Mouse (Mus musculus) c-Kit-positive CD71-positive TER-119-negative erythroid progenitor cells, embryonic 14.5 days (primary cell): ENCODE data around the gene Pax8.
A peak's percentile ranks its signal among the peaks of the same experiment; 100 is the strongest.

Experiments
- DNase-seq: peaks from one replicate; pipeline ENCODE4 v3.0.0-alpha.2; 2013; ENCODE audit warnings: low read depth

Gene Pax8

GRCm38 (mm10) chr2:24413677-24414076 lies 61.7 kb downstream of the Pax8 start:
- DNase-seq: no peak

DNA sequence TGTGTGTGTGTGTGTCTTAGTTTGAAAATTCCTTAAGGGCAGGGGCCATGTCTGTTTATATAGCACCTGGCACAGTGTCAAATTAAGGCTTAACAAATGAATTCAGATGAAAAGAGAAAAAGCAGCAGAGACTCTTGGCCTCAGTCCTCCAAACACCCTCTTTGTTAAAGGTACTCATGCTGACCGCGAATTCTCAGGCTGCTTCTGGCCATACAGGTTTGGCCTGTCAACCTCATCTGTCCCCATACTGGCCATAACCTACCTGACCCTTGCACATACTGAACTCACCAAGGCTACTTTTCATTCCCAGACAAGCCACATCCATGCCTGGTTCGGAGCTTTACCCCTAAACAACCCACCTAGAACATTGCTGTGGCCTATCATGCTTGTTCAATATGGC lies 62.2 kb downstream of the Pax8 start:
- no peak for DNase-seq

DNA sequence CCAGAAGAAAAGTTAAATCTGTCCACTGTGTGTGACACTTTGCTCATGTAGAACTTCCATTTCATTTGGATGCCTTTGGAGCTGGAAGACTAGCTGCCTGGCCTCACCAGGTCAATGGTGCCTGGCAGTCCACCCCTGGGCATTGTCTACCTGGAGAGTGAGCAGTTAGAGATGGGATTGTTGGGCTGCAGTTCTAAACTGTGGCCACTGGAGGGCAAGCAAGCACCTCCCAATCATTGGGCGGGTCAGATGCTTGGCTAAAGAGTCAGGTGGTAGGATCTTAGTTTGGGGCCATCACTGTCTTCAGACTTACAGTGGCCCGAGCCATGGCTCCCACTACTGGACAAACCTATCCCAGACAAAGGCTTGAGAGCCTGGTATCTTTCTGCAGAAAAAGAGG lies 66.2 kb downstream of the Pax8 start:
- peak; percentile 48 for DNase-seq

GRCm38 (mm10) chr2:24407701-24408485 lies 67.5 kb downstream of the Pax8 start:
- no peak for DNase-seq

DNA sequence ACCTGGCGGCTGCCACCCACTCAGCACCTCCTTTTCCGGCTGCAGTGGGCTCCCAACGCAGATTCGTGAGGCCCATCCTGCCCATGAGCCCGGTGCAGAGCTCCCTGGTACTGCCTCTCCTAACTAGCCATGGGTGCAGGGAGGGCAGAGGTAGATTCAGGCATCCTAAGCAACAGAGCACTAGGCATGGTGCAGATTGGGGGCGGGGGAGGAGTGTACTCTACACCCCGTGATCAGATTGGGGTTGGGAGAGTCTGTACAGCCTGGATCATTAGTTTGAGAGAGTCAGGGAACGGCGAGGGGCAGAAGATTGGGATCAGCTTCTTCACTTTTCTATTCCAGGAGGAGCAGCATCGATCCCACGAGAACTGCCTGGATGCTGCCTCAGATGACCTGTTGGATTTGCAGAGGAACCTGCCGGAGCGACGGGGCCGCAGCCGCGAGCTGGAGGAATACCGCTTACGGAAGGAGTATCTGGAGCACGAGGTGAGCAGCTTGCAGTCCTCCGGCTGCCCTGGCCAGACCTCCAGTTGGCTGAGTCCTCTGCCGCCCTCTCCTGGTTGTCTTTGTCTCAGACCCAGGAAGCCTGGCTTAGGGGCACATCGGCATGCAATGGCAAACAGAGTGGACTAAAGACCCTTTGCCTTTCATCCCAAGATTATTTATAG lies 69.9 kb downstream of the Pax8 start:
- peak; percentile 40 for DNase-seq

DNA sequence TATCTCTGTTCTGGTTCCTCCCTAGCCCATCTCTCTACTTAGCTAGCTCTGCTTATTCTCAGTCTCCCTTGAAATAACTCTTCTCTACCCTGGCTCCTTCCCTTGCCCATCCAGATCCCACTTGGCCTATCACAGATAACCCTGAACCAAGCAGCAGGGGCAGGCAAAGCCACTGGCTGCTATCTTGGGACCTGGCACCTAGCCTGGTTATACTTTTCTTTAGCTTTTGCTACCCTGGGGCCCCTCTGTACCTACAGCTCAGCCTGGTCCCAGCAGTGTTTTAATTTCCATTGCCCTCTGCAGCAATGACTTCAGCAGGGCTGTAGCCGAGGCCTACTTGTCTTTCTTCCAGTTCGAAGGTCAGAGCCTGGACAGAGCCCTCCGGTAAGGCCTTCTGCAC lies 74.7 kb downstream of the Pax8 start:
- no peak for DNase-seq

DNA sequence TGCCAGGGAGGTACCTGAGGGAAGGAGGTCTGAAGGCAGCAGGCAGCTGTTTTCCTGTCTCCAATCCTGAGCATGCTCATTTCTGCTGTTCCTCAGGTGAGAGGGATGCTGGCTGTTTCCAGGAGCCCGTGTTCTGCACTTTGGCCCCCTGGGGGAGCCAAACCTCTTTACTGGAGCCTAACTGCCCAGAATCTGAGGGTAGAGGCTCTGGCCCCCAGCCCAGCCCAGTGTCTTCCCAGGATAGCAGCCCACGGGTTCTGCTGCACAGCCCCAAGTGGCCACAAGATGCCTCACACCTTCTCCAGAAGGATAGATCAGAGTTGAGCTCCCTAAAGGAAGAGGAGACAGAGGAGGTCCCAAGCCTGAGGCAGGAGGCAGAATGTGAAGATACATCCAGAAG lies 78.3 kb downstream of the Pax8 start:
- DNase-seq: no peak

- DNase-seq: no peak
These were observed 82.1 kb downstream of the Pax8 start for GRCm38 (mm10) chr2:24393251-24393650.

- DNase-seq: no peak
These were observed 87.8 kb downstream of the Pax8 start for GRCm38 (mm10) chr2:24387361-24388283.

DNA sequence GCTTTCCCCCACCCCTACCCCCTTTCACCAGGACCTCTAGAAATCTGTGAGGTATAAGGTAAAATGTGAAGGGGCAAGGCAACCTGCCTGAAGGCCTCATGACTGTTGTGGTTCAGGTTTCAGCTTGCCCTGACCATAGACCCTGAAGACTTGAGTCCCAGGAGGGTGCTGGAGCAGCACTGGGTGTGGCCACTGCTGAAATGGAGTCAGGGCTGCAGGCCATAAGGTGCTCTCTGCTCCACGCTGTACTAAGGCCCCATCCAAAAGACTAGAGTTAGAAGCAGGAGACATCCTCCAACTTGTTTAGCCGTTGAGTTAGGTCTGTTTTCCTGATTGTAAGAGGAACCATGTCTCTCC lies 88.5 kb downstream of the Pax8 start:
- no peak for DNase-seq

DNA sequence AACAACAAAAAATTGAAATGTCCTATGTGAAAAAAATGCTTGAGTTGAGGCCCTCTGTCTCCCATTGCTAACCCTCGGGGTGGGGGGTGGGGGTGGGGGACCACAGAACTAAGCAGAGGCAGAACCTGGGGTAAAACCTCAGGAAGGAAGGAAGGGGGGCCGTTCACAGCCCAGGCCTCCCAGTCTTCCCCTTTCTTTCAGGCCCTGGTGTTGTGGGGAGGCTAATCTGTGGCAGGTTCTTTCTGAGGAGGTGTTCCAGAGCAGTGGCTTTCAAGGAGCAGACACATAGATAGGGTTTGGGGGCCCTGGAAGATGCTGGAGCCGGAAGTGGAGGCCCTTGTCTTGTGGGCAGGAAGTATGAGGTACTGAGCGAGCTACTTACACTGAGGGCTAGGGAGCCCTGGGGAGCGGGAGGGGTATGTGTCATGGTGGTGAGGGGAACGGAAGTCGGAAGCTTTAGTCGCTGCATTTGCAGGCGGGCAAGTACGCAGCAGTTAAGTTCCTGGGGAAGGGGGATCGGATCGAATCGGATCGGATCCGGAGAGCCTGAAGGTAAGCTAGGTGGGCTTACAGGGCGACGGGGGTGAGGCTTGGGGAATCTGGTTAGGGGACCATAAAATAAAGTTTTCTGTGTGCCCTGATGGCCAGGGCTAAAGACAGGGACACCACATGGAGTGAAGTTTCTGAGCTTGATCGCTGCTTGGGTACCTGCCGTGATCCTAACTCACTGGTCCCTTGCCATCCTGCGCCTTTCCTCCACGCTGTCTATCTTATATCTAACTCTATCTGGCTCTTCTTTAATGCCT lies 89.0 kb downstream of the Pax8 start:
- peak; percentile 43 for DNase-seq

DNA sequence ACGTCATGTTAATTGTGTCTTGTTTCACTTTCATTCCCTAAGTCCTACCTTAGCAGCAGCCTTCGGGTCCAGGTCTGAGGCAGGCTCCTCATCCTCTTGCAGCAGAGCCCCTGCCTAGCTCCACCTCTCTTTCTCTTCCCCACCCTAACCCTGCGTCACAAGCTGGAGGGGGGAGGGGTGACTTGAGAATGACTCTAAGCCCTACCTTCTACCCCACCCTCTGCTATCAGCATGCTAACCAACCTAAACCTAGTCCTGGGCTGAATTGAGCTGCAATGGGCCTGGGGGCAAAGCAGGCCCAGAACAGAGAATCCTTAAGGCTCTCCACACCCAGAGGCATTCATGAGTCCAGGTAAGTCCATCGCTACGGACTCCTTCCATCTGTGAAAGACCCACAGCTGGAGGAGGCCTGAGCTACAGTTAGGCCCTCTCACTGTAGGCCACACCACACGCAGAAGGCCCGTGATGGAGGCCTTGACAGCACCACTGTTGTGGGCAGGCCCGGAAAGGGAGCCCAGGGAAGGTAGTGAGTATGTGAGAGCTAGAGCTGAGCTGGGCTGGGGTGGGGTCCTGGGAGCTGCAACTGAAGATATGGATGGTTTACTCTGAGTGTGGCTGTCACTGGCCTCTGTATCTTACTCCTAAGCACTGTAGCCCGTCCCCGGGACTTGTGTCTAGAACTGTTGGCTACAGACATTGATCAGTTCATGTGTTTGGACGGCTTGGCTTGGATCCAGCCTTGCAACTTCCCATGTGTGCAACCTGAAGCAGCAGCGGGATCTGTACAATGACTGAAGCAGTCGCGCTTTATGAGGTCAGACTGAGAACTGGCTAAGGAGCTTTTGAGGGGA lies 90.1 kb downstream of the Pax8 start:
- DNase-seq: peak; percentile 89

DNA sequence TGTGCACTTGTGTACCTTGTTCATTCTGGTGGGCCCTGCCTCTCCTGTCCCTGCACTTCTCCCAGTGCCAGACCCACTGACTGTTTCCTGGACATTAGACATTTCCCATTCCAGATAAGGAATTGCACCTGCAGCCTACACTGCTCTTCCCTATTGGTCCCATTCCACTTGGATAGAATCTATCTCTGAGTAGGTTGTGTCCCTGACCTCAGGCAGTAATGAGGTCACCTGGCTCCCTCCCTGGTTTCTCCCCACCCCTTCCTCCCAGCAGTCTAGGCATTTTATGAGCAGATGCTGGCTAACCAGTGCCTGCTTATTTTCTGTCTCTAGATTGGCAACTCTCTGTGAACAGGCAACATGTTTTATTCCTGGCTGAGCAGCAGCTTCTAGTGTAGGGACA lies 91.0 kb downstream of the Pax8 start:
- no peak for DNase-seq

GRCm38 (mm10) chr2:24383636-24384035 lies 91.8 kb downstream of the Pax8 start:
- DNase-seq: no peak

DNA sequence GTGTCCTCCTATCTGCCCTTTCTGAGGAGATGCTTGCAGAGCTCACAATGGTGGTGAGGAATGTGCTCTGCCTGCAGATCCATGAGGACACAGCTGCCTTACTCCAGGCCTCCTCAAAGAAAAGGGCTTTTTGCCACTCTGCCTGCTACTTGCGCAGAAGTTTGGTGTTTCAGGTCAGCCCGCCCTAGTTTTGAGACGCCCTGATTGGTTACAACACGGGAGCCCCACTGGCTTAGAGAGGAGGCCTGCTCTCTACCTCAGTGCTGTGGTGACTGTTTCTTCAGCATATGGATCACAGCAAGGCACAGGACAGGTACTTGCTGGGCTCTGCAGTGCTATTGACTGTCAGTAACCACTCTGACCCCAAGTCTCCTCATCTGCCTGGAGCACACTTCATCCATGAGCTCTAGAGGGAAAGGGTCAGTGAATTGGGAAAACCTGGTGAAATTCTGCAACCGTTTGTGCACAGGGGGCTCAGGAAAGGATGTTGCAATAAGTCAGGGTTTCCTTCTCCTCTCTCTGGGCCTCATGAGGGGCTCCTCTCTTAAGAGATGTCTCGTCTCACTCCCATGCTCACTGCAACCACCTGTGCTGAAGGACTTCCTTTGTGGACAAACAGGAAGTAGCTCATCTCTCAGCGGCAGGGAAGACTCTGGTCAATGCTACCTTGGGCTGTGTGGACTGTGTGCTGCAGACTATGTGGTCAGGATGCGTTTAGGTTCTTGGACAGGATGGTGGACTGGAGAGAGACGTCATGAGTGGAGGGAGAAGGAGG lies 92.8 kb downstream of the Pax8 start:
- DNase-seq: no peak

DNA sequence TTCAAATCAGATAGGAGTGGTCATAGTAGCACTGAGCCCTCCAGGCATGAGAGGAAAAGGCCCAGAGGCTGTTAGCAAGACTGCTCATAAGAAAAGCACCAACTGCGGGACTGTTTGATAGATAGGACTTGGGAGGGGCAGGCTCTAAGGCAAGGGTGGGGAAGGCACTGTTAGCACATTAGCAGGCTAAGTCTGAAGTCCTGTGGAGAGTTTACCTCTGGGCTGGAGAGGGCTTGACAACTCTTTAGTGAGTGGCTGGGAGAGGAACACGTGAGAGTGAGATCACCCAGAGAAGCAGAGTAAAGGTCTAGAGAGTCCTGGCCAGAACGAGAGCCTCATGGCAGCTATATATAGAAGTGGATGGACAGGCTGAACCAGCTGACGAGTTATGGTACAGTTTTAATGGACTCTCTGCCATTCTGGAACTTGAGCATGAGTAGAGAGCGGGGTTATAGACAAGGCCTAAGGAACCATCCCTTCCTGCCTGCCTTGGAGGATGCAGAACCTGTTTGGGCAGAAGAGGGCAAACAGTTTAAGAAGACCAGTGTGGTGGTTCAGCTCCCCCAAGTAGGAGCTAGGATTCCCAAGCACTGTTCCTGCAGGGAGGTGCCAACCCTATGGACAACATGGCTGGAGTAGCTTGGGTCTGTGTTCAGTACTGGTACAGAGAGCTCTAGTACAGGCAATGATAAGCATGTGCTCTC lies 96.5 kb downstream of the Pax8 start:
- DNase-seq: peak; percentile 50
